Mouse (Mus musculus) brain, embryonic 18.5 days (tissue): ENCODE measurements around the gene Foxp3.

Source experiments
- DNase-seq: peaks from one replicate; pipeline ENCODE4 v3.0.0-alpha.2; 2012; ENCODE audit warnings: low read depth, low spot score

Gene Foxp3

GRCm38 (mm10) chrX:7610536-7611258, 37.3 kb downstream of the Foxp3 start:
- DNase-seq = no peak

- no peak for DNase-seq
Observed at GRCm38 (mm10) chrX:7617889-7618551, 44.6 kb downstream of the Foxp3 start.

- DNase-seq = no peak
Observed at GRCm38 (mm10) chrX:7632560-7632959, 59.1 kb downstream of the Foxp3 start.

- no peak for DNase-seq
Observed at GRCm38 (mm10) chrX:7635101-7635500, 61.7 kb downstream of the Foxp3 start.

- DNase-seq = peak; percentile 51
Observed at GRCm38 (mm10) chrX:7638401-7639091, 65.1 kb downstream of the Foxp3 start, which contains the start of gene Syp. Gene Syp, plus strand, starts transcription at chrX:7638471.

GRCm38 (mm10) chrX:7639536-7640325, 66.3 kb downstream of the Foxp3 start:
- DNase-seq = no peak

GRCm38 (mm10) chrX:7640785-7641184, 67.3 kb downstream of the Foxp3 start:
- DNase-seq = no peak
